Mouse (Mus musculus) effector memory CD4-positive, alpha-beta T cell, adult 7 months (primary cell): ENCODE data around the gene Nfatc2. TPM values are rescaled to one million over a fixed set of nuclear protein-coding genes. Genes with fewer than 3 reads are reported as not detected.

Experiments
- polyA plus RNA-seq: library from polyadenylated mRNA; unstranded; fragments of 100-300 nt; shearing (Covaris generic); gene quantifications from one replicate; pipeline ENCODE4 v1.2.1, GENCODE M21; 2017

Nfatc2 gene
- polyA plus RNA-seq = 122 TPM

GRCm38 (mm10) chr2:168601491-168602386 lies at the start of gene Nfatc2:
Gene Nfatc2, minus strand, starts transcription at chr2:168601657.

Other genes starting within 250 kb of the Nfatc2 start
- gene Atp9a, start 140.8 kb upstream of the Nfatc2 start, polyA plus RNA-seq = 8.8 TPM
- gene Sall4, start 166.3 kb upstream of the Nfatc2 start, polyA plus RNA-seq = 0.24 TPM